Mouse (Mus musculus): Measurements from ENCODE around the gene Cdkal1.

Gene Cdkal1

DNA sequence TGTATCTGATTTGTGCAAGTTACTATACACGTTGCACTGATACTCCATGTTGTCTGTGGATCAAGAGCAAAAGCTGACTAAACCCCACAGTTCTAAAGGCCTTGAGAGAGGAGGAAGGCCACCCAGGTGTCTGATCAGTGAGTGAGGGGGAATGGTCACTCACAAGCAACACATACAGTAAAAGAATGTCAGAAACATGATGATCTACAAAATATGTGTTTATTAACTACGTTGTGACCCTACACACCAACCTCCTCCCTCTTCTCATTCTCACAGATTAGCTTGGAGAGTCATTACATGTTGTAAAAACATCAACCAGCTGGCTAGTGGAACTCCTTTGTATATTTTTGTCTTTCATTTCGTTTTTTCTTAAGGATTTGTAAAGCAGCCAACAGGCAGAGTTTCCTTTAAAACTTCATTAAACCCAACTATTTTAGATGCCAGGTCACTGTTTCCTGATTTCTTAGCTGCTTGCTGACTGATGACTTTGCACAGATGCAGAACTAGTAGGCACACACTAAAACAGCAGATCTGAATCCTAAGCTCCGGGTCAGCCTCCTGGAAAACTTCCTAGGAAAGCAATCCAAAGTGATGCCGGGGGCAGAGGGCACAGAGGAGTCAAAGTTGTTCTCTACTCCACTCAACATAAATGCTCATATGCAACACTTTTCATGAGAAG, 157.0 kb downstream of the Cdkal1 start:
- peak; percentile 22 to 66 for DNase-seq

DNA sequence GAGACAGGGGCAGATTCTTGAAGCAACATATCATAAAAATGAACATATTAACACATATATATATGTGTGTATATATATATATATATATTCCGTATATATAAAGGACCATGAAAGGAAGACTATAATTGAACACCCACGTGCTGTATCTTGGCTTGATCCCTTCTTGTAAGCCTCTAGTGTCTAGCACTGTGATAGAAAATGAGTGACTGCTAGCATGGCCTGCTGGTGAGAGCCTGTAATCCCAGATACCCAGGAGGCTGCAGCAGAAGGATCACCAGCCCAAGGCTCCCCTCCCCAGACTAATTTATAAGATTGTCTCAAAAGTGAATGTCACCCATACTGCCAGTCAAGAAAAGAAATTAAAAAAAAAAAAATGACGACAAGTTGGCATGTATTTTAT, 158.2 kb downstream of the Cdkal1 start:
- no peak for DNase-seq

DNA sequence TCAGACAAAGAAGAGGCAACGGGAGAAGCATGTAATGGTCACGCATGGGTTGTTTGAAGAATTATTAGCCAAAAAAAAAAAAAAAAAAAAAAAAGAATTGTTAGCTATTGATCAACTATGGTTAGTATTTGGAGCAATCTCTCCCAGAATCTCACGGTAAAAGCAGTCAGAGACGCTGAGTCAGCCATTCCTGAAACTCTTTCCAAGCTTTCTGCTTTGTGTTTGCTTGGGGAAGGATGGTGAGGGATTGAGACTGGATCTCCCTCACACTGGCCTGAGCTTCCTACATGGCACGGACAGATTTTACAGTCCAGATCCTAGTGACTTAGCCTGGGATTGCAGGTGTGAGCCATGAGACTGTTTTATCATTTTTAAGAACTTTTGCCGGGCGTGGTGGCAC, 164.7 kb downstream of the Cdkal1 start:
- no peak for DNase-seq

DNA sequence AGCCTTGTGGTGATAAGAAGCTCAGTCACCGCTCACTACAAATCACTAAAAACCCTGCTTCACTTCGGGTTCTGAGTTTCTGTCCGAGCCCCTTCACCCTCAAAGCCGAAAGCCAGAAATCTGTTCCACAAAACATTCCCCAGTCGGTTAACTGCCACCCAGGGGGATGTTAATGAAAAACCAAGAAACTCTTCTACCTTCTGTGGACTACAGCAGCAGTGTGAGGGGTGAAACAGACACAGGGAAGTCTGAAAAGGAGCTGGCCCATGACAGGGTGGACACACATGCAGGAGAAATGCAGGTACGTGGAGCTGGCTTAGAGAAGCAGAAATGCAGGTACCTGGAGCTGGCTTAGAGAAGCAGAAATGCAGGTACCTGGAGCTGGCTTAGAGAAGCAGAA, 166.6 kb downstream of the Cdkal1 start:
- DNase-seq = no peak

DNA sequence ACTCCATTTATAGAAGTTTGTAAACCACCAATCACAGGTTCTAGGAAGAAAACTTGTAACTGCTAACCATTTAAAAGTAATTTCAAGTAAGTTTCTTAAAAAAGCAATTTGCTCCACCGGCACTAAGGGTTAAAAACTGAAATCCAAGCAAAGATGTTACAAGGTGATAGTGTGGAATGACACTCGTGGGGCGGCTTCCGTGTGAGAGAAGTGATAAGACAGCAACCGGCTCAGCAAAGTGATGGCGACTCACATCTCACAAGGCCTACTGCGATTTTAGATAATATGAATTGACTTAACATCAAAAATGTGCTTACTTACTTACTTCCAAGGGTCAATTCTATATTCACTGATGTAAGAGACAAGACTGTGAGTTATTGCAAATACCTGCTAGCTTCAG, 167.6 kb downstream of the Cdkal1 start:
- DNase-seq = no peak

DNA sequence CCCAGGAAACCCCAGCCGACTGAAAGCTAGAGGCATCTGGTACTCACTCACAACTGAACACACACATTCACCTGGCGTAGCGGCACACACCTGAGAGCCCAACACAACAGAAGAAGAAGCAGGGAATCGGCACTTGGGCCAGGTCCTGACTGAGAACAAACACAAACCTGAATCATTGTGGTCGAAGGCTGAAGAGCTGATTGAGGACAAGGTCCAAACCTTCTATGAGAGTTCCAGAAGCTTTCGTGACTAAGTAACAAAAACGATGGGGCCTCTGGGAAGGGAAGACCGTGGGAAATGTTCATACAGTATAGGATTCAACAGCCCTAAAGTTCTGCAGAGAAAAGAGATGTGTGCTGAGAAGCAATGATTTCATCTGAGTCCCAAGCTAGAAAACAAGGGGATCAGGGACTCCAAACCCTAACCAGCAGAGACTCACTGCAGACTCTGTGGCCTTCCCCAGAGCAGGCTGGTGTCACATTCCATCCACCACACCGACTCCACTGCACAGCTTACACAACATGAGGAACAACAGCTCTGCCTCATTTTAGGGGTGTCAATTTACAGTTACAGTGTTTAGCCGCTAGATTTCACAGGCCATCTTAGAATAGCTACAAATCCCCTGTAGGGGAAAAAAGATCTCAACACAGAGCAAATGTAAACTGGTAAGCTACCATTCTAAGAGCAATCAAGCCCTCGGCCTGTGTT, 175.8 kb downstream of the Cdkal1 start:
- no peak for DNase-seq

DNA sequence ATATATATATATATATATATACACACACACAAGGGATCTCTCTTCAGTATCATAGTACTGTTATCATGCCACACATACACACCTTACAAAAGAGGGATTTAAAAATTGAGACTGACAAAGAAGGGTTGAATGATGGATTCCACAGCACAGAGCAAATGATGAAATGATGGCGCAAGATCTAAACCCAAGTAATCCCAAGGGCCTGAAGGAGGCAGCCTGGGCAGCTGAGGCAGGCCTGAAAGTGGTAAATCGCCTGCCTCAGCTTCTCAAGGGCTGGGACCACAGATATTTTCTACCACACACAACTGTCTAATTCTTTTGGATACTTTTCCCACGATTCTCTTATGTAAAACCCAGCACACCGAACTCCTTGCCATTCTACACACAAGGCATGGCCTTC, 177.9 kb downstream of the Cdkal1 start:
- no peak for DNase-seq

DNA sequence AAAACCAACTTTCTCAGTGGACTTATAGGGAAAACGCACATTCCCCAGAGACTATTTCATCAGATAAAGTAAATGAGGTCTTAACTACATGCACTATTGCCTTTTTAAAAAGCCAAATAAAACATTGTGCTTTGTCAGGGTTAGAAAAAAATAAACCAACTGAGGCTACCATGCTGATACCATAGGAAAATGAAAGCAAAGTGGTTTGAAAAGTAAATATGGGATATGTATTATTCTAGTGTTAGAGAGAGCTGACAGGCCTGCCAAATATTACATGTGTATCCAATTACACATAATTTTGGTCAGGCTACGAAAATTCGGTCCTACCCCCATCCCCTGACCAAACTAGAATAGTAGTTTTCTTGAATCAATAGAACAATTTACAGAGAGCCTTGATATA, 184.8 kb downstream of the Cdkal1 start:
- DNase-seq = no peak

DNA sequence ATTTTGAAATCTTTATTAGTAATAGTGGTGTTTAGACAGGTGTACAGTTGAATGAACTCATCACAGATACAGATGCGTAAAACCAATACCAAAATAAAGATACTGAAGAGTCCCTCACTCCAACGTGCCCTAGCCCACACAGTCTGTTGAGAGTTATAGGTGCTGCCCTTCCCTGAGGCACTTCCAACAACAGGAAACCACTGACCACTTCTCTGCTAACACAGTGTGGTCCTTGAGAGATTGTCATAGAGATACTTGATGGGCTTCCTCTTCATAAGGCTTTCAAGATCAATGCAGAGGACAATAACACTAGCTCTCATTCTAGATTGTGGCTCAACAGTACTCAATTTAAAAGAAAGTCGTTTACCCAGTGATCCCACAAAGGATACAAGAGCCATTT, 191.6 kb downstream of the Cdkal1 start:
- DNase-seq = no peak

DNA sequence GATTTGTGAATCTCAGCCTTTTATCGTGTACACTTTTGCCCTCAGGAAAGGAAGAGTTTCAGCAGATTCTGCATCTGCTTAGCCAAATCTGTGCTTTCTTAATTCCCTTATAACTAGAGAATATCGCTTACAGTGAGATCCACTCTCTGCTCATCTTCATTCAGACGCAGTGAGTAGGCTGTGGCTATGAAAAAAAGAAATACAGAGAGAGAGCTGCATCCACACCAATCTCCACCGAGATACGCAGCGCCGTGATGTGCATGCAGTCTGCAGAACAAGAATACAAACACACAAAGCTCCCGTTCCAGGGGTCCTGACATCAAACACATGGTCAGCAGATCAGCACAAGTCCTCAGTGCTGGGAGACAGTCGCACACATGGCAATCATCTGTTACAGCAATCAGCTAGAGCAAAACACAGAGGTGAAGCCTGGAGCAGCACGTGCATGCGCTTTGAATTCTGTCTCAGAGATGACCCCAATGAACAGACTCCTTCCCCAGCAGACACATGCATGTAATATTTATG, 199.6 kb downstream of the Cdkal1 start:
- DNase-seq = no peak

DNA sequence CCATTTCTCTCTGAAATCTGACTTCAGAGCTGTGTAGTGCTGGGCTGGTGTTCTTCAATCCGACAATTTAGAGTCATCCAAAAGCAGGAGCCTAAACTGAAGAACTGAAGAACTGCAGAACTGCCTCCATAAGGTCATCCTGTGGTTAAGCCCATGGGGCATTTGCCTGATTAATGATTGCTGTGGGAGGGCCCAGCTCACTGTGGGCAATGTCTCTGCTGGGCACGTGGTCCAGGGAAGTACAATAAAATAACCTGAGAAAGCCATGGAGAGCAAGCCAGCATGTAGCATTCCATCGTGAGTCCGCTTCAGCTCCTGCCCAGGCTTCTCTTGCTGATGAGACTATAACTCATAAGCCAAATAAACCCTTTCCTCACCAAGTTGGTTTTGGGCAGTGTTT, 202.1 kb downstream of the Cdkal1 start:
- no peak for DNase-seq

DNA sequence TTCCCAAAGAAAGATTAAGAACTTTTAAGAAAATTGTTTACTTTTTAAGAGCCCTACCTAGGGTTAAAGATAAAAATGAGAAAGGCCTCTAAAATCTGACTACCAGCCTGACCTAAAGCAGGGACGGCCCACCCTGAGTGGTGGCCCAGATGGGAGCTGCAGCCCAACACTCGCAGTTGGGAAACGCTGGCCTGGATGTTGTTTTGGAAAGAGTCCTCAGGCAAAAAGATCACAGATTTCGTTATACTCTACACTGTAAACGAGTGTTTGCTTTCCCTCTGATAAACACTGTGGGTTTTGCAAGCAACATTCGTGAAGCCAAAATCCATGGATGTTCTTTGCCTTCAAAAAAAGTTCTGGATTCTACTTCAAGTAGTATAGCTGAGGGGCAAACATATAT, 202.7 kb downstream of the Cdkal1 start:
- peak; percentile 74 to 88 for DNase-seq

DNA sequence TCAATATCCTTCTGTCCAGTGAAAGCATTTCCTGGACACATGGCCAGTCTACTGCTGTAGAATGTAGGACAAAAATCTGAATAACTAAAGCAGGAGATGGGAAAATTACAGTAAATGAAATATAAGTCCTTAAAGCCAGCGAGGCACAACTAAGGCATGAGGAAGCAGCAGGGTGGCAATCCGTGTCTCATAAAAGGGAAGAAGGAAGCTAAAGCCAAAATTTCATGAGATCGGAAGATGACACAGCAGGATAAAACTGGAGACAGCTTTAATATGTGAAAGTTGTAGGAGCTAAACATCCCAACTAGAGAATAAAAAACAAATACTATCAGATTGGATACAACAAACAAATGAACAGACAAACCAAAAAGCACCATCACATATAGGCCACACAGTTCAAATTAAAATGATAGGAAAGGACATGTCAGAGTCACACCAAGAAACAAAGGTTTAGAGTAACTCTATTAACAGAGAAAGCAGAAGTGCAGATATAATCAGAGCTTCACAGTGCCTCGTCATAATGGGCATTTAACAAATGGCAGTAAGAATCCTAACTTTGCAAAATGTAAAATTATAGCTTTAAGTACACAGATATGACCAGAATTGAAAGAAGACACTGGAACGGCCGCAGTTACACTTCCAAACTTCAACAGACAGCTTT, 204.8 kb downstream of the Cdkal1 start:
- no peak for DNase-seq

DNA sequence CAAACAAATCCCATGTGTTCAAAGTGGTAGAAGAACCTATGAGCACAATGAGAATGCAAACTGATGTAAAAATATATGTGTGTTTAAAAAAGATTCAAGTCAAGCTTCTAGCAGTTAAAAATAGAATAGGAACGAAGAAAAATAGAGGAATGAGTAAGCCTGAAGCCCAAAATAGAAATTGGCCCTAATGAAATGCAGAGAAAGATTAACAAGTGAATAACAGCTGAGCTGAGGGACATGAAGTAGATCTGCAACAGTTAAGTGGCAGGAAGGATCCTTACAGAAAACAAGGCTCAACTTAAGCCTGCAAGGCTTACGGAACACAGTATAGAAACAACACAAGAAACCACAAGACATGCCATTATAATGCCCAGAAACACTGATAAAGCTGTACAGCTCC, 205.9 kb downstream of the Cdkal1 start:
- no peak for DNase-seq

DNA sequence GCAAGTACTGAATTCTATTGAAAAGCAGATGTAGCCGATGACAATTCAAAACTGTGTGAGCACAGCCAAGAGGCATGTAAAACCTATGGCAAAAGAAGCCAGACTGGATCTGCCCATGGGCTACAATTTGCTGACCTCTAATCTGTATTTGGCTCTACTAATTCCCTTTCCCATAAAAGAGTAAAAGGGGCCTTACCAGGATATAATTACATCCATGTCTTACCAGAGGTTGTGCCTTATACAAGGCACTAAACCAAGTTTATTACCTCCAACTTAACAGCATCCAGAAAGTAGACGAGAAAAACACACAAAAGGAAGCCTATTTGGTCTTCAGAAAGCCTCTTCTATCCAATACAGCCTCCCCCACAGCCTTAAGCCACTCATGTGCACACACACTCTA, 213.2 kb downstream of the Cdkal1 start:
- DNase-seq = no peak

DNA sequence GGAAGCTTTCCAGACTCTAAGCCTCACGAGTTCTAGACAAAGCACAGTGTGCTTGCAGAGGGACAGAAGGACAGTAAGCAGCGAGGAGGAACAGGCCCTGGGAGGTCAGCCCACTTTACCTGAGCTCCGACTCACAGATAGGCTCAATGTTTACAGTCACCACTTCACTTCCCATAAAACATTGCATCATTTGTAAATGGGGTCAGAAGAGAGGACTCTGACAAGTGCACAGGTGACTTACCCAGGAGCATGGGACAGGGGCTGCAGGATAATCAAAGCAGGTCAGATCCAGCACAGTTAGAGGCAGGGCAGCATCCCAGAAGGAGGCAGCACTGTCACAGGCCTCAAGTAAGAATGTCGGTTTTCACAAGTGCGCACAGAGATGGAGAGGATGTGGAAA, 214.3 kb downstream of the Cdkal1 start:
- no peak for DNase-seq

DNA sequence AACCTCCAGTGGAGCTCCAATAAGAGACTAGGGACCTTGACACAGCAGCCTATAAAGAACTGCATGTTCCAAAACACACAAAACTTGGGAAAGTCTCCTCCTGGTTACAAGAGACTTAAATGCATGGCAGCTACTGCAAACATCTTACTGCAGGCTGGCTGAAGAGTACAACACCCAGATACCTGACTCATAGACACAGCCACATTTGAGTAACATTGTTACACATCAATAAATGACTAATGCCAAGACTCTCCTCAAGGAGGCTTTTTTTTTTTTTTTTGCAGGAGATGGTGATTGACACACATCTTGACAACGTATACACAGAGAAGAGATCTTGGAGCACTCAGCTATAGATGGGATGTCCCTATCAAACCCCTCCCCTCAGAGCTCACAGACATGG, 215.3 kb downstream of the Cdkal1 start:
- no peak for DNase-seq

DNA sequence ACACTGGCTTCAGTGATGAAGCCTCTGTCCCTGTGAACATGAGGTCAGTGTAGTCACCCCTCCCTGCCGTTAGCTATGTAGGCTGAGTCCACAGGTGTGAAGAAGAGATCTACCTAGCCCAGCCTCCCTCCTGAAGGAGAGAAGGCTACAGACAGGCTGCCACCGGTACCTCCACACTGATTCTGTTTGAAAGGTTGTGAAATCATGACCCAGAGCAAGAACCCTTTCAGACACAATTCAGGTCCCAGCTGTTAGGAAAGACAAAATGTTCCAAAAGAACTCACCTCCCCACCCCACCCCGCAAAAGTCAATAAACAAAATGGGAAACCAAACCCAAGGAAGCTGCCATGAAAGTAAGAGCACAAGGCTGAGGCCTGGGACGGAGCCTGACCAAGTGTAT, 217.2 kb downstream of the Cdkal1 start:
- no peak for DNase-seq

DNA sequence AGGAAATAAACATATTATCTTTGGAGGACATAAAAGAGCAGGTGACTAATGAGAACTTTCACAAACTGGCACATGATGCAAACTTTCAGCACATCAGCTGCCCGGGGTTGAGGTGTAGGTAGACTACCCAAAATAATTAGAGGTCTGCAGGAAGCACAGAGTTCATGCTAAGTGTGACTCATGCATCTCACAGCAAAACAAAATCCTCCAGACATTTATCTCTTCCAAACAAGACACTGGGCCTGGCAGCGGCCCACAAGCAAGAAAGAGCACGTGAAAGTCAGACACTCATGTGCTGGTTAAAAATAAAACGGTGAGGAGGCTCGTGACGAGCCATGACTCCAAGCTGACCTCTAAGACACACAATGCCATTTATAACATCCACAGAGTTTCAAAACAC, 217.7 kb downstream of the Cdkal1 start:
- DNase-seq = no peak

DNA sequence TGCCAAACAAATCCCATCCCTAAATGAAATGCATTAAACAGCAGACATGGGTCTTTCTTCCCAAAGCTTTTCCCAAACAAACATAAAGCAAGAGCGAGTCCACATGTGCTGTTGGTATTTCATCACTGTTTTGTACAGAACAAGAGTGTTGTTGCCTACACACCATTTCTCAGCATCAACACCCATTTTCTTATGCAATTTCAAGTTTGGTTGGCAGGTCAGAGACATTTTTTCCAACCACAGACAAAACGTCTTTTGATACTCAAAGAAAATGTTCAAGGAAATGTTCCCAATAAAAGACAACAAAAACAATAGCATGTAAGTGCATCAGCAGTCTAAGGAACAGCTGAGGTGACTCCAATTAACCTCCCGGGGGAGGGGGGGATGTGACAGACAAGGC, 219.9 kb downstream of the Cdkal1 start:
- DNase-seq = no peak

DNA sequence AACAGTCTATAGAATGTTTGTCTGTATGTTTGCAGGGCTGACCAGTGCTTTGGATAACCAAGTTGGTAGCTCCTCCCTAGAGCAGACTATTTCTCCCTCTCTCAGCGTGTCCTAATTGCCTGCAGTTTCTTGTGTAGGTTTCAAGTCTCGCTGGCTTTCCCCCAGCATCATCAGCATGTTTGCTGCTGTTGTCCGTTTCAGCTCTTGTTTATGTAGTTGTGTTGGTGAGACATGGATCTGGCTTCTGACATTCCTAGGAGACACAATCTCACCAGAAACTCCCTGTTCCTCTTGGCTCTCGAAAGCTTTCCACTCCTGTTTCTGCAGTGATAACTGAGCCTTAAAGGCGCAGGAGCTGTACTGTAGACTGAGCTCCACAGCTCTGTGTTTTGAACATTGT, 224.1 kb downstream of the Cdkal1 start:
- peak; percentile 25 to 56 for DNase-seq

DNA sequence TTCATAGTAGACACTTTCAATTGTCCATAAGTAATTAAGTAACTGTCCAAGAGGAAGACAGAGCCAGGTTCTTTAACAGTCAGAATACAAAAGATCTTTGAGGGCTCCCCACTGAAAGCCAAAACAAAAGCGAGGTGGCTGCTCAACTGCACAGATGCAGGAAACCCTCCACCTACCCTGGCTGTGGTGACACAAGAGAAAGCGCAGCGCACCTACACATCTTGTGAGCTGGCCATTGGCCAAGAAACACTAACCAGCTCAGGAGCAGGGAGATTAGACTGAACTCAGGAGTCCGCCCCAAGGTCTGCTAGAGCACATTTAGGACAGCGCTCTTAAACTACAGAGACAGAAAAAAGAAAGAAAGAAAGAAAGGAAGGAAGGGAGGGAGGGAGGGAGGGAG, 226.9 kb downstream of the Cdkal1 start:
- DNase-seq = peak; percentile 50 to 53

DNA sequence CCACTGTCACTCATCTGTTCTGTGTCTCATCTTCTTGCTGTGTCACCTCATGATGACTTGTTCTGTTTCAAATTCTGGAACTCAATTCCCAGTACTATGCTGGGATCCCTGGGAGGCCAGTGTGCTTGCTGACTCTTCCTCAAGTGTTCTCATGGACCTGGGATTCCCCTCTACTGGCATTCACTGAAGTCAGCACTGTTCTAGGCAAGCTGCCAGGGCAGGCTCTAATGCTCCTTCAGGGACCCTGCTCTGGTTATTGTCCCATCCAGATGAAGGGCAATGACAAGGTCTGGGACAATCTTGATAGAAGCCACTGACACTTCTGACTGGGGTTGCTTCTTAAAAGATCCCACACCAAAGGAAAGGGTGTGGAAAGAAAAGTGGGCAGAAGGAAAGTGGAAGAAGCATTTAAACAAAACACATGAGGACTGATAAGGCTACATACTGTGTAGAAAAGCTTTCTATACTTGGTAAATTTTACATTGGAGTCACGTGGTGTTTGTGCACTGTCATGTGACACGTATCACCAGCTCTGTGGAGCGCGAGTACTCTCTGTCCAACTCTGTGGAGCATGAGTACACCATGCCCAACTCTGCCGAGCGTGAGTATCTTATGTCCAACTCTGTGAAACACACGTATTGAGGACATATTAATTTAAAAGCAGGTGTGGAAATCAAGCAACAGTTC, 227.9 kb downstream of the Cdkal1 start:
- peak; percentile 39 to 57 for DNase-seq

DNA sequence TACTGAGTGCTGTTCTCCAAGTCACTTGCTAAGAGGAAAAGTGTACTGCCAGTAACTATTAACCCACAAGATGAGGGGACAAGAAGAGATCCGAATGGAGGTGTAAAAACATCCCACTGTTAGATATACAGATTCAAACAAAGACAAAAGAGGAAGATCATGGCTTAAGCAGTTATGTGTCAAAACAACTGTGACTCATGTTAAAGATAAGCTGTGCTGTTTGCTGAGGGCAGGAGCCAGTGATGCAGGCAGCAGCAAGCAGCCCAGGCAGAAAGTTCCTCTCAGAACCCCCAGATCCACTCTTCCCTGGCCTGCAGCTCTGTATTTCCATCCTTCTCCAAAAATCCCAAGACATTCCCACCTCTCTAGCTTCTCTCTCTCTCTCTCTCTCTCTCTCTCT, 230.5 kb downstream of the Cdkal1 start:
- no peak for DNase-seq
